24 mouse cellular contexts compared by ENCODE assay signal in the genomic region with DNA sequence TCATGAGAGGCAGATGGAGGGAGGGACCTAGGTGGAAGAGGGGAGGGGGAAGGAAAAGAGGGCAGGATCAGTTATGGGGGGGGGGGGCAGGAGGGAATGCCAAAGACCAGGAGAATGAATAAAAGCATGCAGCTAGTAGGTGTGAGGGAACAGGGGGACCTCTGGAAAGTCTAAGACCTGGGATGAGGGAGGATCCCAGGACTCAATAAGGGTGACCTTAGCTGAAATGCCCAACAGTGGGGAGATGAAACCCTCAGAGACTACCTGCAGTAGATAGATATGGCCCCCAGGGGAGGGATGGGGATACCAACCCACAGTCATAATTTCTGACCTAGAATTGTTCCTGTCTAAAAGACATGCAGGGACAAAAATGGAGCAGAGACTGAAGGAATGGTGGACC. TPM values are rescaled to one million over a fixed set of nuclear protein-coding genes. Genes with fewer than 3 reads are reported as not detected.
DNase-seq lines count a peak whose midpoint lies in the region; ATAC-seq lines count a peak whose summit lies in the region.
"Had no signal": no experiment of that assay in that cellular context is flagged by ENCODE, and none has a peak within 500 bp of the region (broad histone marks: within the 10 kb centered on the region; RNA-seq: fewer than 3 reads in every experiment).

No protein-coding gene starts in this region.

- H3K4me1 ChIP-seq in forebrain, embryonic 12.5 days = 0 out of 2 replicates have a peak, but pooled peaks cover 2% of the 10 kb centered on the region
- H3K4me1 ChIP-seq in forebrain, embryonic 10.5 days = no peaks in the 10 kb centered on the region
- H3K4me1 ChIP-seq in intestine, embryonic 16.5 days (ENCODE audit: control insufficient read depth, insufficient read depth, low read length) = no peaks in the 10 kb centered on the region
- no peaks in the 10 kb centered on the region for H3K4me1 ChIP-seq in intestine, embryonic 15.5 days (replicated peaks)
- H3K4me1 ChIP-seq in neural tube, embryonic 13.5 days (replicated peaks) = no peaks in the 10 kb centered on the region
- H3K4me1 ChIP-seq in neural tube, embryonic 15.5 days = no peaks in the 10 kb centered on the region
- H3K4me1 ChIP-seq: forebrain, embryonic 13.5 days; hindbrain, embryonic 15.5 days; limb, embryonic 10.5 days; stomach, embryonic 15.5 days had no signal

- no peaks in the 10 kb centered on the region for H3K36me3 ChIP-seq in forebrain, embryonic 12.5 days (replicated peaks)
- no peaks in the 10 kb centered on the region for H3K36me3 ChIP-seq in forebrain, embryonic 10.5 days (replicated peaks)
- no peaks in the 10 kb centered on the region for H3K36me3 ChIP-seq in intestine, embryonic 16.5 days (ENCODE audit: control insufficient read depth, insufficient read depth, low read length)
- no peaks in the 10 kb centered on the region for H3K36me3 ChIP-seq in intestine, embryonic 15.5 days
- no peaks in the 10 kb centered on the region for H3K36me3 ChIP-seq in neural tube, embryonic 13.5 days
- H3K36me3 ChIP-seq in neural tube, embryonic 15.5 days = no peaks in the 10 kb centered on the region
- H3K36me3 ChIP-seq: hindbrain, embryonic 15.5 days; limb, embryonic 10.5 days; limb, embryonic 15.5 days; stomach, embryonic 15.5 days had no signal

- peak; percentile 30; the same call in 1 of the 2 replicates for ATAC-seq in forebrain, embryonic 12.5 days (ENCODE audit: low FRiP score)
- 0 out of 2 replicates have a peak, but pooled peaks have one; percentile 16 for ATAC-seq in intestine, embryonic 16.5 days
- ATAC-seq in intestine, embryonic 15.5 days = no peak
- peak; percentile 23; the same call in 1 of the 2 replicates for ATAC-seq in neural tube, embryonic 13.5 days (ENCODE audit: low read depth)
- ATAC-seq in neural tube, embryonic 15.5 days (ENCODE audit: low FRiP score) = no peak
- ATAC-seq: activated CD4-positive, CD25-positive, alpha-beta regulatory T cell, adult 4 months had no signal

- no peaks in the 10 kb centered on the region for H3K27me3 ChIP-seq in forebrain, embryonic 12.5 days
- H3K27me3 ChIP-seq in forebrain, embryonic 10.5 days (ENCODE audit: poor library complexity, severe bottlenecking) = no peaks in the 10 kb centered on the region
- H3K27me3 ChIP-seq in intestine, embryonic 16.5 days (replicated peaks; ENCODE audit: control insufficient read depth, insufficient read depth, low read length) = no peaks in the 10 kb centered on the region
- no peaks in the 10 kb centered on the region for H3K27me3 ChIP-seq in intestine, embryonic 15.5 days (replicated peaks)
- H3K27me3 ChIP-seq in neural tube, embryonic 13.5 days = no peaks in the 10 kb centered on the region
- no peaks in the 10 kb centered on the region for H3K27me3 ChIP-seq in neural tube, embryonic 15.5 days (replicated peaks)
- H3K27me3 ChIP-seq: CH12.LX; forebrain, embryonic 13.5 days; hindbrain, embryonic 15.5 days; limb, embryonic 15.5 days; stomach, embryonic 15.5 days had no signal

- H3K9me3 ChIP-seq in forebrain, embryonic 12.5 days = no peaks in the 10 kb centered on the region
- no peaks in the 10 kb centered on the region for H3K9me3 ChIP-seq in forebrain, embryonic 10.5 days
- no peaks in the 10 kb centered on the region for H3K9me3 ChIP-seq in intestine, embryonic 16.5 days (ENCODE audit: control insufficient read depth, low read length)
- H3K9me3 ChIP-seq in intestine, embryonic 15.5 days = no peaks in the 10 kb centered on the region
- H3K9me3 ChIP-seq in neural tube, embryonic 13.5 days = no peaks in the 10 kb centered on the region
- H3K9me3 ChIP-seq in neural tube, embryonic 15.5 days (replicated peaks) = no peaks in the 10 kb centered on the region
- H3K9me3 ChIP-seq: forebrain, embryonic 13.5 days; hindbrain, embryonic 15.5 days; limb, embryonic 10.5 days; limb, embryonic 15.5 days; stomach, embryonic 15.5 days had no signal

- H3K27ac ChIP-seq in forebrain, embryonic 12.5 days = no peak overlapping the region
- H3K27ac ChIP-seq in forebrain, embryonic 10.5 days = no peak overlapping the region
- H3K27ac ChIP-seq in intestine, embryonic 16.5 days (ENCODE audit: low read length) = no peak overlapping the region
- H3K27ac ChIP-seq in intestine, embryonic 15.5 days = no peak overlapping the region
- no peak overlapping the region for H3K27ac ChIP-seq in neural tube, embryonic 13.5 days (replicated peaks)
- no peak overlapping the region for H3K27ac ChIP-seq in neural tube, embryonic 15.5 days (replicated peaks)
- H3K27ac ChIP-seq: forebrain, embryonic 13.5 days; hindbrain, embryonic 15.5 days; limb, embryonic 10.5 days; limb, embryonic 15.5 days; liver, embryonic 14.5 days; stomach, embryonic 15.5 days had no signal

- no peak overlapping the region for H3K9ac ChIP-seq in forebrain, embryonic 12.5 days
- H3K9ac ChIP-seq in intestine, embryonic 16.5 days (ENCODE audit: low read depth, low read length) = no peak overlapping the region
- no peak overlapping the region for H3K9ac ChIP-seq in intestine, embryonic 15.5 days
- no peak overlapping the region for H3K9ac ChIP-seq in neural tube, embryonic 13.5 days
- no peak overlapping the region for H3K9ac ChIP-seq in neural tube, embryonic 15.5 days (replicated peaks)
- H3K9ac ChIP-seq: forebrain, embryonic 13.5 days; hindbrain, embryonic 15.5 days; limb, embryonic 15.5 days; liver, embryonic 14.5 days; lung, embryonic 14.5 days; stomach, embryonic 15.5 days had no signal

- no peak for DNase-seq in forebrain, embryonic 10.5 days (ENCODE audit: extremely low spot score, low spot score)
- no peak for DNase-seq in embryo, embryonic 9.5 days (ENCODE audit: extremely low spot score)
- DNase-seq: right cerebral cortex, postnatal 25 days had no signal

- H3K4me3 ChIP-seq in forebrain, embryonic 12.5 days (replicated peaks) = no peak overlapping the region
- H3K4me3 ChIP-seq in forebrain, embryonic 10.5 days = no peak overlapping the region
- H3K4me3 ChIP-seq in intestine, embryonic 16.5 days (ENCODE audit: low read length) = no peak overlapping the region
- no peak overlapping the region for H3K4me3 ChIP-seq in intestine, embryonic 15.5 days (replicated peaks)
- no peak overlapping the region for H3K4me3 ChIP-seq in neural tube, embryonic 13.5 days
- no peak overlapping the region for H3K4me3 ChIP-seq in neural tube, embryonic 15.5 days (replicated peaks)
- H3K4me3 ChIP-seq: erythroblast, embryonic 14.5 days; forebrain, embryonic 13.5 days; hindbrain, embryonic 15.5 days; limb, embryonic 10.5 days; limb, embryonic 15.5 days; stomach, embryonic 15.5 days had no signal

- H3K4me2 ChIP-seq in forebrain, embryonic 12.5 days = no peak overlapping the region
- no peak overlapping the region for H3K4me2 ChIP-seq in intestine, embryonic 16.5 days (ENCODE audit: low read depth, low read length)
- H3K4me2 ChIP-seq in intestine, embryonic 15.5 days (replicated peaks) = no peak overlapping the region
- H3K4me2 ChIP-seq in neural tube, embryonic 13.5 days = no peak overlapping the region
- H3K4me2 ChIP-seq in neural tube, embryonic 15.5 days = no peak overlapping the region
- H3K4me2 ChIP-seq: forebrain, embryonic 13.5 days; limb, embryonic 15.5 days; lung, embryonic 14.5 days; stomach, embryonic 15.5 days had no signal

RNA-seq across cellular contexts. Expression of a gene that starts 6.4 kb away (rescaled TPM):
- polyA plus RNA-seq in forebrain, embryonic 12.5 days (2016; fragmentation: Nextera tagmentation; extraction: Ambion mirVana) = not detected in 2 replicates
- not detected in 2 replicates for polyA plus RNA-seq in forebrain, embryonic 10.5 days (2016; fragmentation: Nextera tagmentation; extraction: Ambion mirVana)
- polyA plus RNA-seq in intestine, embryonic 16.5 days (2015; fragmentation: Nextera tagmentation; extraction: Ambion mirVana) = not detected in 2 replicates
- polyA plus RNA-seq in intestine, embryonic 15.5 days (2015; fragmentation: Nextera tagmentation; extraction: Ambion mirVana) = not detected in 2 replicates
- polyA plus RNA-seq in neural tube, embryonic 13.5 days (2015; fragmentation: Nextera tagmentation; extraction: Ambion mirVana) = not detected in 2 replicates
- not detected in 2 replicates for polyA plus RNA-seq in neural tube, embryonic 15.5 days (2015; fragmentation: Nextera tagmentation; extraction: Ambion mirVana)
- polyA plus RNA-seq: activated CD4-positive, CD25-positive, alpha-beta regulatory T cell, adult 4 months; adrenal gland, adult 2 months; brain, embryonic 14.5 days; C2C12; embryonic facial prominence, embryonic 14.5 days; erythroblast, embryonic 14.5 days; forebrain, embryonic 13.5 days; heart, embryonic 14.5 days; hindbrain, embryonic 15.5 days; kidney, embryonic 14.5 days; limb, embryonic 10.5 days; limb, embryonic 15.5 days; liver, embryonic 14.5 days; lung, embryonic 14.5 days; stomach, embryonic 15.5 days had no signal

Comparison
In these comparisons a context has a peak if more than half of its experiments do, and no peak if none do; other contexts are left out.
1. ATAC-seq: peak in forebrain, embryonic 12.5 days (single experiment), intestine, embryonic 16.5 days (single experiment) and neural tube, embryonic 13.5 days (single experiment); none in intestine, embryonic 15.5 days (single experiment) and neural tube, embryonic 15.5 days (single experiment).